Mouse (Mus musculus): ENCODE results near the gene Cysltr2. TPM values are rescaled to one million over a fixed set of nuclear protein-coding genes. Genes with fewer than 3 reads are reported as not detected.

Gene Cysltr2
- polyA plus RNA-seq, 1 experiment = 3.1 TPM

DNA sequence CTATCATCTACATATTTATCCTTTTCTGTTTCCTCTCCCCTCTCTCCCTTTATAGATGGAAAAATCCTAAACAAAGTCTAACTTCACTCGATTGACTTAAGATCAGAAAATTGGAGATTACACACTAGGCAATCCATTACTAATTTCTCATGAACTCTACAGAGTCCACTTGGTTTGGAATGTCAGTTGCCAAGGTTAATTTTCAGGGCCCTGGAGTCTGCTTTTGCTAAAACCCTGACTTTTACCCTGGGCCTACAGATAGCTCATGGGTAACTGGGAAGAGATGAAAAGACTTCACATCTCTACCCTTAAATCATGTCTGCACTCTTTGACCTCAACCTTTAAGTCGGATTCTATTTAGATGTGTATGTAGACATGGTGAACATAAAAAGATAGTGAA is 34.6 kb upstream of the Cysltr2 start:
- H3K27ac ChIP-seq (ENCODE audit: insufficient read depth, low read depth, low read length) = no peak overlapping the region
- H3K27me3 ChIP-seq (ENCODE audit: control insufficient read depth, insufficient read depth, low read length) = no peaks in the 10 kb centered on the region
- 76% methylated on average over 2 of the region's 2 CpGs for WGBS
- H3K4me3 ChIP-seq (ENCODE audit: low read depth, low read length) = no peak overlapping the region
- TF ChIP-seq POLR2A (IDR thresholded peaks at IDR 0.05; ENCODE audit: low read depth, low read length) (no peak), CTCF (IDR thresholded peaks at IDR 0.05; ENCODE audit: extremely low read depth, insufficient read length, insufficient replicate concordance, low read depth, low read length) (no peak)
- H3K36me3 ChIP-seq (ENCODE audit: control insufficient read depth, insufficient read depth, low read length) = no peaks in the 10 kb centered on the region
- H3K4me1 ChIP-seq (ENCODE audit: control insufficient read depth, insufficient read depth, insufficient read length, low read length) = no peaks in the 10 kb centered on the region

DNA sequence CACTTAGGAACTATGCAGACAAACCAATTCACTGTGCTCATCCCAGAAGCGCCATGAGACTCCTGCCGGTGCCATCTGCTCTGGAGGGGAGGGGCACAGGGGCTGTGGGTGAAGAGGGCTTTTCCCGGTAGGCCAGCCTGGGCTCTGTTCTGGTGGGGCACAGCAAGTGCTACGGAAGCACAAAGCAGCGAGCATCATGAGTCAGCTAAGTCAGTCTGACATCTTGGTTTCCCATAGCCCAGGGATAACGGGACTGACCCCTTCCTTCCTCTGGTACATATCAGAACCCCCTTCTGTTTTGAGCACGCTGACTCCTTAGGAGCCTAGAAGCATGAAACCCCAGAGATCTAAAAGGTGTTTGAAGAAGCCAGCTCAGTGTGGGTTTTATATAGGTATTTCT is 15.5 kb upstream of the Cysltr2 start:
- H3K27ac ChIP-seq (ENCODE audit: insufficient read depth, low read depth, low read length) = no peak overlapping the region
- H3K36me3 ChIP-seq (ENCODE audit: control insufficient read depth, insufficient read depth, low read length) = no peaks in the 10 kb centered on the region
- no peak overlapping the region for H3K4me3 ChIP-seq (ENCODE audit: low read depth, low read length)
- no peaks in the 10 kb centered on the region for H3K4me1 ChIP-seq (ENCODE audit: control insufficient read depth, insufficient read depth, insufficient read length, low read length)
- WGBS = 84% methylated on average over 7 of the region's 7 CpGs
- no peaks in the 10 kb centered on the region for H3K27me3 ChIP-seq (ENCODE audit: control insufficient read depth, insufficient read depth, low read length)
- TF ChIP-seq CTCF (IDR thresholded peaks at IDR 0.05; ENCODE audit: extremely low read depth, insufficient read length, insufficient replicate concordance, low read depth, low read length) (no peak), POLR2A (IDR thresholded peaks at IDR 0.05; ENCODE audit: low read depth, low read length) (no peak)

DNA sequence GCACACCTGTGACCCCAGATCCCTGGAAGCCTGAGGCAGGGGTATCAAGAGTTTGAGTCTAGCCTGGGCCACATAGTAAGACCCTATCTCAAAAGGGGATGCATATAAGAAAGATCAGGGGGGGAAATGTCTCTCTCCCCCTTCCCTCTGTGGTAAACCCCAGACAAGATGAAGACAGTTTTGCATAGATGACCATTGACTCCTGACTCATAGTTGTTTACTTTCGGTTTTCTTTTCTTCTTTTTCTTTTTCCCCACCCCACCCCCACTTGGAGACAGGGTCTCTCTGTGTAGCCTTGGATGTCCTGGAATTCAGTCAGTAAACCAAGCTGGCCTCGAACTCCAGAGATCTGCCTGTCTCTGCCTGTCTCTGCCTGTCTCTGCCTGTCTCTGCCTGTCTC is 9.8 kb upstream of the Cysltr2 start:
- no peak overlapping the region for H3K4me3 ChIP-seq (ENCODE audit: low read depth, low read length)
- TF ChIP-seq POLR2A (IDR thresholded peaks at IDR 0.05; ENCODE audit: low read depth, low read length) (no peak), CTCF (IDR thresholded peaks at IDR 0.05; ENCODE audit: extremely low read depth, insufficient read length, insufficient replicate concordance, low read depth, low read length) (no peak)
- 61% methylated on average over 2 of the region's 2 CpGs for WGBS
- H3K27me3 ChIP-seq (ENCODE audit: control insufficient read depth, insufficient read depth, low read length) = no peaks in the 10 kb centered on the region
- H3K27ac ChIP-seq (ENCODE audit: insufficient read depth, low read depth, low read length) = no peak overlapping the region
- H3K4me1 ChIP-seq (ENCODE audit: control insufficient read depth, insufficient read depth, insufficient read length, low read length) = peaks cover 7% of the 10 kb centered on the region; the same call in 1 of the 2 replicates
- H3K36me3 ChIP-seq (ENCODE audit: control insufficient read depth, insufficient read depth, low read length) = no peaks in the 10 kb centered on the region

DNA sequence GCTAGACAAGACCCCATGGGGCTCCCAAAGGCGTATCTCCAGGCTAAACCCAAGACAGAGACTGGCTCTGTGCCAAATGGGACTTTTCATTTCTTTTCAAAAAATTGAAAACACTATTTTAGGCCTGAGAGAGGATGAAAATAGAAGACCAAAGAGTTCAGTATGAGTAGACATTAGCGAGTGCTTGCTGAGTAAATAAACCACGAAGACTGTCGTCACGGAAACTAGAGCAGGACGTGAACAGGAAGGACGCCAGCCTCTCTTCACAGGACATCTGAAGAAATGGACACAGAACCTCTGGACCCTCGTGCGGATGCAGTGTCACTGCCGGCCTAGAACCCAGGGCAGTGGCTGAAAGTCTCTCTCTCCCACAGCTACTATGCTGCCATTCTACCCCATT is 8.8 kb upstream of the Cysltr2 start:
- H3K4me1 ChIP-seq (ENCODE audit: control insufficient read depth, insufficient read depth, insufficient read length, low read length) = peaks cover 7% of the 10 kb centered on the region; the same call in 1 of the 2 replicates
- H3K27ac ChIP-seq (ENCODE audit: insufficient read depth, low read depth, low read length) = peak overlapping the region; percentile 8; the same call in 1 of the 2 replicates
- TF ChIP-seq CTCF (IDR thresholded peaks at IDR 0.05; ENCODE audit: extremely low read depth, insufficient read length, insufficient replicate concordance, low read depth, low read length) = no peak
- no peak for TF ChIP-seq POLR2A (IDR thresholded peaks at IDR 0.05; ENCODE audit: low read depth, low read length)
- WGBS = 53% methylated on average over 10 of the region's 10 CpGs
- H3K27me3 ChIP-seq (ENCODE audit: control insufficient read depth, insufficient read depth, low read length) = no peaks in the 10 kb centered on the region
- no peak overlapping the region for H3K4me3 ChIP-seq (ENCODE audit: low read depth, low read length)
- no peaks in the 10 kb centered on the region for H3K36me3 ChIP-seq (ENCODE audit: control insufficient read depth, insufficient read depth, low read length)

DNA sequence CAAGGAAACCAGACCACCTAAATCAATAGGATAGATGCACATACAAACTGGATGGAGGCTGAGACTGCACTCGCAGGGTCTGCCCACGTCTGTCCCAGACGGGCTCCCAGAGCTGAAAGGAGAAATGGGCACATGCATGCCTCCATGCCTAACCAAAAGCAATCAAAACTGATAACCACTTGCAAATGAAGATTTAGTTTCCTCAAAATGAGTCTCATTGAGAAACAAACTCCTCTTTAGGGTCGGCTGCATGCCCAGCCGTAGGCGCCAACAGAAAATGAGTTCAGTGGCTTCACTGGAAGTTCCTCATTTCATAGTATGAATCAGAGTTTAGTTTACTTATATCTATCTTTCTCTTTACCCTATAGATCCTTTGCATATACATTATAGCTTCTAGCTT is 7.9 kb upstream of the Cysltr2 start:
- Histone ChIP-seq H3K27ac (ENCODE audit: insufficient read depth, low read depth, low read length) (no peak overlapping the region), H3K4me3 (ENCODE audit: low read depth, low read length) (no peak overlapping the region), H3K36me3 (ENCODE audit: control insufficient read depth, insufficient read depth, low read length) (no peaks in the 10 kb centered on the region), H3K4me1 (ENCODE audit: control insufficient read depth, insufficient read depth, insufficient read length, low read length) (peaks cover 7% of the 10 kb centered on the region; the same call in 1 of the 2 replicates), H3K27me3 (ENCODE audit: control insufficient read depth, insufficient read depth, low read length) (no peaks in the 10 kb centered on the region)
- 89% methylated on average over 6 of the region's 6 CpGs for WGBS
- TF ChIP-seq CTCF (IDR thresholded peaks at IDR 0.05; ENCODE audit: extremely low read depth, insufficient read length, insufficient replicate concordance, low read depth, low read length) (no peak), POLR2A (IDR thresholded peaks at IDR 0.05; ENCODE audit: low read depth, low read length) (no peak)

DNA sequence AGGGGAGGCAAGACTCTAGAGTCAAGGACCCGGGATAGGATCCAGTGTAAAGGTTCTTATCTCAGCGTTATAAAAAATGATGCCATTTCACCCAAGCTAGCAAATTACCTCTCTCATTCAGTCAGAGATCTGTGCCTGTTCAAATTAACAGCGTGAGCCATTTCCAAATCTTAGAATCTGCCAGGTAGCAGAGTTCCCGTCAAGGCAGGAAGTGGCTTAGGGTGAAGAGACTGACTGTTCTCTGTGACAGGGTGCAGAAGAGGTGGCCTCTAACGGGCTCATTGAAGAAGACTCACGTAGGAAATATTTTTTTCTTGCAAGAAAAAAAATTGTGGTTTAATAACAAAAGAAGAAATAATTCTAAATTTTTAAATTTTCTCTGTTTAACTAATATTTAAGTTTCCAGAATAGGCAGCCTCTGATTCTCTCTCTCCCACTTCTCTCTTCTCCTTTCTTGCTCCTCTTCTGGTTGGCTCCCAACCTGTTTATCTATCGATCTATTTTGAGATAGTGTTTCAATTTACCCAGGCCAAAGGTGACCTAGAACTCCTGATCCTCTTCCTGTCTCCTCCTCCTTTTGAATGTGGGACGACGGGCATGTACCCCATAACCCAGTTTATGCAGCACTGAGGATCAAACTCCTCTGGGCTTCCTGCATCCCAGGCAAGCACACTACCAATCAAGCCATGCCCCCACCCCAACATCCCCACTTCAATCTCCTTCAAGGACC is 3.5 kb downstream of the Cysltr2 start:
- 59% methylated on average over 9 of the region's 9 CpGs for WGBS
- TF ChIP-seq CTCF (IDR thresholded peaks at IDR 0.05; ENCODE audit: extremely low read depth, insufficient read length, insufficient replicate concordance, low read depth, low read length) (no peak), POLR2A (IDR thresholded peaks at IDR 0.05; ENCODE audit: low read depth, low read length) (no peak)
- no peaks in the 10 kb centered on the region for H3K4me1 ChIP-seq (ENCODE audit: control insufficient read depth, insufficient read depth, insufficient read length, low read length)

DNA sequence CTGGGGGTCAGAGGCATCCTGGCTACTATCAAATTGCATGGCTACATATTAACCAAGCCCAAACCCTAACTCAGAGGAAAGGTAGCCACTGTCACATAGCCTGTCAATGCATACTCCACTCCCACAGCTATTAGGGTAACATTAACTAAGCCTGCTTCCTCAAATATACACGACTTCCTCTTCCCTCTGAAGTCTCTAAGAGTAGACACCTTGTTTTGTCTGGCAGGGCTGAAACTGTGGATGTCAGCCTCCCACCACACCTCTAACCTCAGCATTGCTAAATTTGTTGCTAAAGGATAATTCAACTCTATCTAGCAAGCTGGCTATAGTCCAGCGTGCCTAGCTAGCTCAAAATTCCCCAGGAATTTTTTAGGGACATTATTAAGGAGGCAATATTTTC is 7.2 kb downstream of the Cysltr2 start:
- no peak for TF ChIP-seq POLR2A (IDR thresholded peaks at IDR 0.05; ENCODE audit: low read depth, low read length)
- TF ChIP-seq CTCF (IDR thresholded peaks at IDR 0.05; ENCODE audit: extremely low read depth, insufficient read length, insufficient replicate concordance, low read depth, low read length) = no peak
- no peaks in the 10 kb centered on the region for H3K36me3 ChIP-seq (ENCODE audit: control insufficient read depth, insufficient read depth, low read length)
- 18% methylated on average over 2 of the region's 2 CpGs for WGBS
- H3K27ac ChIP-seq (ENCODE audit: insufficient read depth, low read depth, low read length) = no peak overlapping the region
- H3K4me3 ChIP-seq (ENCODE audit: low read depth, low read length) = no peak overlapping the region
- H3K4me1 ChIP-seq (ENCODE audit: control insufficient read depth, insufficient read depth, insufficient read length, low read length) = no peaks in the 10 kb centered on the region
- no peaks in the 10 kb centered on the region for H3K27me3 ChIP-seq (ENCODE audit: control insufficient read depth, insufficient read depth, low read length)

More for the DNA sequence above, 3.5 kb downstream of the Cysltr2 start:
- 0 out of 2 replicates have a peak overlapping the region, but pooled peaks have one; percentile 22 for H3K27ac ChIP-seq (ENCODE audit: insufficient read depth, low read depth, low read length)
- no peak overlapping the region for H3K4me3 ChIP-seq (ENCODE audit: low read depth, low read length)
- H3K27me3 ChIP-seq (ENCODE audit: control insufficient read depth, insufficient read depth, low read length) = no peaks in the 10 kb centered on the region
- H3K36me3 ChIP-seq (ENCODE audit: control insufficient read depth, insufficient read depth, low read length) = no peaks in the 10 kb centered on the region

Measured in small intestine, adult 2 months (tissue).